Mouse (Mus musculus) erythroblast, embryonic 14.5 days (primary cell): ENCODE data around the gene Card11.

Experiments used
- GATA1 ChIP-seq: IDR thresholded peaks from 2 replicates; pipeline ENCODE4 v1.6.1; 2012; ENCODE audit warnings: low read length, inconsistent platforms, mixed read lengths
- TAL1 ChIP-seq: IDR thresholded peaks from 3 replicates; pipeline ENCODE4 v1.6.1; 2012; ENCODE audit warnings: low read length, inconsistent platforms, mixed read lengths

DNA sequence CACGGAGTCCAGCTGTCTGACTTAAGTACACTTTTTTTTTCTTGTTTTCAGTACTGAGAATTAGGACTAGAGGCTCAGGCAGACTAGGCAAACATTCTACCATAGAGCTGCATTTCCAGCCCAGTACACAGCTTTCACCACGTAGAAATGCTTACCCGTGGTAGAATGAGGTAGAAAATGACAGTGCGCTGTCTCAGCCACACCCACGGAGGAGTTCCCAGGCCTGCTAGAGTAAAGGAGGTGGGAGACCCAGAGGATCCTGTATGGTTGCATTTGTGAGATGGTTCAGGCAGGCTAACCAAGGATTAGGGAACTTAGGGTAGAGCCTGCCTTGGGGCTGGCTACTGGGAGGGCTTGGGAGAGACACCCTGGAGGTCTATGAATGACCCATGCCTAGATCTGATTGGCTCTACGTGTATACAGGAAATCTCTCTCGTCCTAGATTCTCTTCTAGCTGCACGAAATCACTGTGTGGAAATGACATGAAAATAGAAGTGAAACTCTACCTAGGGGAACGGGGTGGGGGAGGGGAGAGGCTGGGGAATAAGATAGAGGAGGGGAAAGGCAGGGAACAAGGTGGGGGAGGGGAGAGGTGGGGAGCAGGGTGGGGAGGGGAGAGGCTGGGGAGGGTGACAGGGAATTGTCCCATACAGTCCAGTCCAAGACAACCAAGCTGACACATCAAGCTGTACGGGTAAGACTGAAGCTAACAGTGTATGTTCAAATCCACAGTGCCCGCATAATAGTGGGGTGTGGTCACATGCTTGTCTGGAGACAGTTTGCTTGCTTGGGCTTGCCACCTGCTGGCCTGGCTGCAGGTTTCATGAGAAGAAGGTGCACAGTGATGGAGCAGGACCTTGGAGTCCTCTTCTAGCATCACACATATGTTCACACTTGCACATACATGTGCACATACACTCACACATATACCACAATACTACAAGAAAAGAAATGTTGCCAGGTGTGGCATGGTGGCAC lies 8.0 kb downstream of the Card11 start:
- TF ChIP-seq GATA1, result no peak
- TF ChIP-seq TAL1, result no peak
